Comparison of ENCODE assay signal across 11 mouse cellular contexts in the genomic region with DNA sequence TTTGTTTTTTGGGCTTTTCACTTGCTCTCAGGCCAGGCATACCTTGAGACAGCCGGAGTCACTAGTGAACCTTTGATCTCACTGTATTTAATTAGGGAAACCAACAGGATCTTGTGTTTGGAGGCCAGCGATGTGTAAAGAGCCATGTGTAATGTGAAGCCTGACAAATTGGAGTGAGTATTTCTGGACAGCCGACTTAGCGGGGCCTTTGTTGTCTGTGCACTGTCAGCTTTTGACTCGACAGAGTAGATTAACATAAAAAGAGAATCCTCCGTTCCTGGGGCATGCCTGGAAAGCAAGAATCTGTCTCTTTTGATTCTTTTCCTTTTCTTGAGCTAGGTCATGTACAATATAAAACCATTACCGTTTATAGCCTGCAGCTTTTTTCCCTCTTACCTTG.
DNase-seq lines count a peak whose midpoint lies in the region; ATAC-seq and TF ChIP-seq lines count a peak whose summit lies in the region.
"Had no signal": no experiment of that assay in that cellular context is flagged by ENCODE, and none has a peak within 500 bp of the region (broad histone marks: within the 10 kb centered on the region; RNA-seq: fewer than 3 reads in every experiment).

No protein-coding gene starts in this region.

- H3K9ac ChIP-seq in hindbrain, embryonic 11.5 days (ENCODE audit: low read depth, low read length), result no peak overlapping the region
- no peak overlapping the region for H3K9ac ChIP-seq in midbrain, embryonic 14.5 days (replicated peaks; ENCODE audit: low read length)
- H3K9ac ChIP-seq: liver, embryonic 15.5 days had no signal

- intact Hi-C loops in left cerebral cortex, adult 2 months (cut with DNase I), result no loop called here

- 14% methylated on average over 7 of the region's 7 CpGs for WGBS in hindbrain, embryonic 11.5 days
- under 1% methylated on average over 7 of the region's 7 CpGs for WGBS in midbrain, embryonic 14.5 days

- H3K4me2 ChIP-seq in hindbrain, embryonic 11.5 days (replicated peaks; ENCODE audit: low read depth, low read length), result no peak overlapping the region
- H3K4me2 ChIP-seq in midbrain, embryonic 14.5 days (ENCODE audit: low read length), result peak overlapping the region; percentile 33
- H3K4me2 ChIP-seq: liver, embryonic 15.5 days had no signal

- no peak for TF ChIP-seq CTCF in left cerebral cortex, adult 2 months (IDR thresholded peaks at IDR 0.05)

- DNase-seq in R1 (ENCODE audit: low read depth, low spot score), result peak; percentile 48
- DNase-seq in embryo, embryonic 9.5 days (ENCODE audit: extremely low spot score), result peak; percentile 28
- DNase-seq in hindbrain, embryonic 11.5 days (ENCODE audit: low spot score), result peak; percentile 35
- peak; percentile 79 for DNase-seq in midbrain, embryonic 14.5 days
- no peak for DNase-seq in layer of hippocampus, adult 11-12 months (ENCODE audit: low spot score)
- DNase-seq in left cerebral cortex, adult 2 months (ENCODE audit: extremely low spot score in 1 of 2, low spot score in 2 of 2), result no peak
- DNase-seq in layer of hippocampus, postnatal 36 days, result no peak
- DNase-seq: right cerebral cortex, postnatal 4 days had no signal

- no peak overlapping the region for H3K27ac ChIP-seq in hindbrain, embryonic 11.5 days (ENCODE audit: low read depth, low read length)
- H3K27ac ChIP-seq in midbrain, embryonic 14.5 days (replicated peaks; ENCODE audit: low read depth, low read length), result no peak overlapping the region
- no peak overlapping the region for H3K27ac ChIP-seq in left cerebral cortex, adult 2 months
- H3K27ac ChIP-seq: liver, embryonic 15.5 days had no signal

- no peaks in the 10 kb centered on the region for H3K36me3 ChIP-seq in hindbrain, embryonic 11.5 days (ENCODE audit: control insufficient read depth, insufficient read depth, low read length)
- no peaks in the 10 kb centered on the region for H3K36me3 ChIP-seq in midbrain, embryonic 14.5 days (ENCODE audit: control insufficient read depth, insufficient read depth, low read length)
- H3K36me3 ChIP-seq: liver, embryonic 15.5 days had no signal

- peak; percentile 91 for ATAC-seq in hindbrain, embryonic 11.5 days (ENCODE audit: low FRiP score)
- peak; percentile 92 for ATAC-seq in midbrain, embryonic 14.5 days (ENCODE audit: low FRiP score, low TSS enrichment)
- ATAC-seq in frontal cortex, adult (ENCODE audit: low TSS enrichment), result no peak

- H3K4me3 ChIP-seq in hindbrain, embryonic 11.5 days (ENCODE audit: low read depth, low read length), result no peak overlapping the region
- no peak overlapping the region for H3K4me3 ChIP-seq in midbrain, embryonic 14.5 days (replicated peaks; ENCODE audit: low read depth, low read length)
- H3K4me3 ChIP-seq in left cerebral cortex, adult 2 months, result no peak overlapping the region
- H3K4me3 ChIP-seq: erythroblast, embryonic 14.5 days; liver, embryonic 15.5 days had no signal

- H3K9me3 ChIP-seq in hindbrain, embryonic 11.5 days (ENCODE audit: control insufficient read depth, low read length), result no peaks in the 10 kb centered on the region
- H3K9me3 ChIP-seq in midbrain, embryonic 14.5 days (ENCODE audit: control insufficient read depth, low read length), result no peaks in the 10 kb centered on the region
- H3K9me3 ChIP-seq: liver, embryonic 15.5 days had no signal

- no peaks in the 10 kb centered on the region for H3K27me3 ChIP-seq in hindbrain, embryonic 11.5 days (ENCODE audit: control insufficient read depth, insufficient read depth, low read length)
- H3K27me3 ChIP-seq in midbrain, embryonic 14.5 days (ENCODE audit: control insufficient read depth, insufficient read depth, low read length), result no peaks in the 10 kb centered on the region
- H3K27me3 ChIP-seq: liver, embryonic 15.5 days had no signal

- no peaks in the 10 kb centered on the region for H3K4me1 ChIP-seq in hindbrain, embryonic 11.5 days (replicated peaks; ENCODE audit: control insufficient read depth, insufficient read depth, low read length)
- H3K4me1 ChIP-seq in midbrain, embryonic 14.5 days (ENCODE audit: control insufficient read depth, insufficient read depth, low read length), result 0 out of 2 replicates have a peak, but pooled peaks cover 4% of the 10 kb centered on the region
- H3K4me1 ChIP-seq: liver, embryonic 15.5 days had no signal

Comparison
In these comparisons a context has a peak if more than half of its experiments do, and no peak if none do; other contexts are left out.
1. DNase-seq: peak in R1 (single experiment), embryo, embryonic 9.5 days (single experiment), hindbrain, embryonic 11.5 days (single experiment) and midbrain, embryonic 14.5 days (single experiment); none in layer of hippocampus, adult 11-12 months (single experiment), left cerebral cortex, adult 2 months (0 of 2) and layer of hippocampus, postnatal 36 days (0 of 2).